Mouse (Mus musculus): ENCODE data around the gene Slc17a7.

The Slc17a7 gene

GRCm38 (mm10) chr7:45193406-45193805, 29.7 kb downstream of the Slc17a7 start:
- in situ Hi-C loops (cut with MboI; ENCODE audit: unreplicated experiment in 2 of 2) = no loop called here

DNA sequence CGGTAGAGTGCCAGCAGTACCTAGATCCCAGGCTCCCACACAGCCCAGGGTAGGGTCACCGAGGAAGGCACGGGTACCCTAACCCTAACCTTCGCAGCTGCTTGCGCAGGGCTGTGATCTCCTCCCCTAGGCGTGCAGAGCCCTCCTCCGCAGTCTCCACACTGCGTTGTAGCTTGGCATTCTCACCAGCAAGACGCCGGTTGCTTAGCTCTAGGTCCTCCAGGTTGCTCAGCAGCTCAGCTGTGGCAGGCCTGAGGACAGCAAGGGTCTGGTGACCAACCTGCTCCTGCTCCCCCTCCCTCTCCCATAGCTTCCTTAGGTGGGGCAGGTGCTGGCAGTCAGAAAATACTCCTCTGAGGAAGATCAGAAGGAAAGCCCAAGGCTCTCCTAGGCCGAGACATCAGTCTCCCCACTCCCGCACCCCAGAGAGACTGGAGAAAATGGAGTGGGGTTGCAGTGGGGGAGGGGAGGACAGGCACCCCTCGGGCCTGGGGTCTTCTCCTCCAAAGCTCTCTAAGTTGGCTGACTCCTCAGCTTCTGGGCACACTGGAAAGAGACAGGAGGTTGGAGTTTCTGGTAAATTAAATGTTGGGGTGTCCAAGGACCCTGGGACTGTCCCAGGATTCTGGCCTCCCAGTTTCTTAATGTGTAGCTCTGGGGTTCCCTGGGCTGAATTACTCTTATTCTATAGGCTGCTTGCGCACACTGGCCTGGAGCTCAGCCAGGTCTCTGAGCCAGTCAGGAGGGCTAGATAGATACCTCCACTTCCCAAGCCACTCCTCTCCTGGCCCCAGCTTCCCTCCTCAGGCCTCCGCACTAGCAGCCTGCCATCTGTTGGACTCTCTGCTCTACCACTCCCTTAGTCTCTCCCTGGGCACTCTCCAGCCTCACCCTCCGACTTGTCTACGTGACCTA, 30.4 kb downstream of the Slc17a7 start:
- in situ Hi-C loops (cut with MboI; ENCODE audit: unreplicated experiment in 2 of 2) = no loop called here

DNA sequence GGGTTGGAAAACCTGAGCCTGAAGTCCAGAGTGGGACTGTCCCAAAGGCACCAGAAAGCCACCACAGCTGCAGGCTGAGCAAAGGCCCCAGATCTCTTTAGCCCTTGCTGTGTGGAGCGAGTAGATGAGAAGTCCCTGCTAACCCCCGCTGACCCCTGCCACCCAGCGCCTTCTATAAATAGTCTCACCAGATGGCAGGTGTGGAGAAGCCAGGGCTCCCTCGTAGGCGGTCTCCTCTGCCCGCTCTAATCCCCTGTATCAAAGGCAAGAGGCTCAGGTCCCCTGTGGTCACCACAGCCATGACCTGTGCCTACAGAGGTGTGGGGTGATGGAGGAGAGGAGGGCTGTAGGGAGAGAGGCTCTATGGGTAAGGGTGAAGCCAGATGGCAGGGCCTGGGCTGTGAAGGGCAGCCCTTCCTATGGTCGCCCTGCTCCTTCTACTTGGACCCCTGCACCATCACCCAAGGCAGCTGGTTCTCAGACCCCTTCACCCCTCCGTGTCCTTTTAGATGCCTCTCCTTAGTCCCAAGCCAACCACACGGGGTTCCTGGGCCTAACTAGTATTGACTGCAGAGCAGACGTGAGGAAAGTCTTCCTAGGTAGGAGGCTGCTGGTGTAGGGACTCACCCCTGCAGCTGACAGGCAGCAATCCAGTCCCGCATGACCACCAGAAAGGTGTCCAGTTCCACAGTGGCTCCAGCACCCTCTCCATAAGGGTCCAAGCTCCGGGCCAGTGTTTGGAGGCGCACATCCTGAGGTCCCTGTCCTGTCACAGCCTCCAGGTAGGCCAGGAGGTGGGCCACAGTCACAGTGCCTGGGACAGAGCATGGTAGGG, 31.8 kb downstream of the Slc17a7 start:
- in situ Hi-C loops (cut with MboI; ENCODE audit: unreplicated experiment in 2 of 2) = loop anchor here in 1 of 2 experiments (5.0 kb wide), 1 partner anchor 38 kb away; no protein-coding TSS in a partner anchor

DNA sequence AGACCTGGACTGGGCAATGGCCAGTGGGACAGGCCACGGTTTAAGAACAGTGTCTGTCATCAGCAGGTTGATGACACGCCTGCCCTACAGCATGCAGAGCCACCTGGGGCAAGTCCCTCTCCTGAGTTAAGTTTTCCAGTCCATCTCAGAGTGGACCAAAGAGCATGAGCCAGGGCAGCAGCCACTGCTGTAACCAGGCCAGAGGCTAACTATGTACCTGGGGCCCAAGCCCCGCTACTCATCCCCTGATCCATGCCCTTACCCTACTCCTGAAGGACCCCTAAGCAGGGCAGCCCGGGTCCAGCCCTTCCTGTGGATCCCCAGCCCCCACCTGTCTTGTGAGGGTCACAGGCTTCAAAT, 32.4 kb downstream of the Slc17a7 start:
- in situ Hi-C loops (cut with MboI; ENCODE audit: unreplicated experiment in 2 of 2) = loop anchor here in 1 of 2 experiments (5.0 kb wide), 1 partner anchor 39 kb away; no protein-coding TSS in a partner anchor

GRCm38 (mm10) chr7:45196994-45197393, 33.2 kb downstream of the Slc17a7 start:
- in situ Hi-C loops (cut with MboI; ENCODE audit: unreplicated experiment in 2 of 2) = loop anchor here in 1 of 2 experiments (5.0 kb wide), 1 partner anchor 40 kb away; no protein-coding TSS in a partner anchor

- in situ Hi-C loops (cut with MboI; ENCODE audit: unreplicated experiment in 2 of 2) = loop anchor here in 1 of 2 experiments (5.0 kb wide), 1 partner anchor 41 kb away; no protein-coding TSS in a partner anchor
Measured at GRCm38 (mm10) chr7:45198435-45198834, 34.7 kb downstream of the Slc17a7 start.

GRCm38 (mm10) chr7:45198961-45199360, 35.2 kb downstream of the Slc17a7 start:
- in situ Hi-C loops (cut with MboI; ENCODE audit: unreplicated experiment in 2 of 2) = loop anchor here in 1 of 2 experiments (5.0 kb wide), 1 partner anchor 42 kb away; no protein-coding TSS in a partner anchor

GRCm38 (mm10) chr7:45202654-45203053, 38.9 kb downstream of the Slc17a7 start:
- in situ Hi-C loops (cut with MboI; ENCODE audit: unreplicated experiment in 2 of 2) = loop anchor here (5.0 kb wide), 3 partner anchors 35 to 120 kb away; partner anchors contain the start of gene Cd37 (in 1 of the 2)

DNA sequence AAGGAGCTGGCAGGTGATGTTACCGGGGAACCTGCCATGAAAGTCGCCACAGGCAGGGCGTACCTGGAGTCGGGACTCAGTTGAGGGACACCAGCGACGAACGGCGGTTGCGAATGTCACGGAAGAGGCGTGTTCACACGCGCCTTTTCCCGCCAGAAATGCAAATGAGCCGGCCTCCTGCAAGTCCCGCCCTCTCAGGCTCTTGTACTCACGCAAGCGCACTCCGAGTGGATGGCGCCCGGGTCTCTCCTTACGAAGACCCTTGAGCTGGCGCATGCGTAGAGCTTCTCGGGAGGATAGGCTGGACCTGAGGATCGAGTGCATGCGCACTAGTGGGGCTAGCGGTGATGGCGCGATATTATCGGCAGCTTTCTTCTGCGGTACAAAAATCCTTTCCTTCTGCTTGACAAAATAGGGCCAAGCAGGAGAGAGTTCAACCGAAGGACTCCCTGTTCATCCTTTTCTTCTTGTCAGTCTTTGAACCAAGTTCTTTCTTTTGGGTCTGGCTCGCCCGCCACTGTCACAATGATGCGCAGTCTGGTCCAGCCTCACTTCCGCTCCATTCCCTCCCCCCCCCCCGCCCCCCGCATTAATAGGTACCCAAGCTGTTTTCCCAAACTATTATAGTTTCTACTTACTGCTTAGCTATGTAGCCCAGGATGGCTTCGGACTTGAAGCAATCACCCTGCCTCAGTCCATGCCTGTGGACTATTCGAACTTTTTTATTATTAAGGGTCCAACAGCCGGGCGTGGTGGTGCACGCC, 40.8 kb downstream of the Slc17a7 start, which contains the start of gene Ccdc155:
TSS of gene Ccdc155 (minus strand) at position 513 of the 764 bp plus-strand sequence.
- in situ Hi-C loops (cut with MboI; ENCODE audit: unreplicated experiment in 2 of 2) = loop anchor here (5.0 kb wide), 4 partner anchors 33 to 122 kb away; partner anchors contain the start of gene Cd37 (in 1 of the 2)

GRCm38 (mm10) chr7:45208260-45208659, 44.5 kb downstream of the Slc17a7 start:
- in situ Hi-C loops (cut with MboI; ENCODE audit: unreplicated experiment in 2 of 2) = loop anchor here in 1 of 2 experiments (5.0 kb wide), 1 partner anchor 94 kb away; no protein-coding TSS in a partner anchor

DNA sequence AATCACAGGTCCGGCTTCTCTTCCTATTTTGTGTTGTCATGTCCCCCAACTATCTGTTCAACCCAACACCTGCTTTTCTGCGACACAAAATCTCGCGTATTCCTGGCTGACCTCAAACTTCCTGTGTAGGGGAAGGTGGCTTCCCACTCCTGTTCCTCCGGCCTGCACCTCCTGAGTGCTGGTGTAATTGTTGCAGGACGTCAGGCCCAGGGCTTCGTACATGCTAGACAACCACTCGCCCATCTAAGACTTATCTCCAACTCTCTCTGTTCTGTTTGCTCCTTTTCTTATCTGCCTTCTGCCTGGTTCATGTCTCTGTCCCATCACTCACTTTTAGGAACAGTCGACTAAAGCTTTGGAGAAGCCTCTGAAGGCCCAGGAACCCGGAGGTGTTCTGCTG, 47.3 kb downstream of the Slc17a7 start:
- in situ Hi-C loops (cut with MboI; ENCODE audit: unreplicated experiment in 2 of 2) = no loop called here

DNA sequence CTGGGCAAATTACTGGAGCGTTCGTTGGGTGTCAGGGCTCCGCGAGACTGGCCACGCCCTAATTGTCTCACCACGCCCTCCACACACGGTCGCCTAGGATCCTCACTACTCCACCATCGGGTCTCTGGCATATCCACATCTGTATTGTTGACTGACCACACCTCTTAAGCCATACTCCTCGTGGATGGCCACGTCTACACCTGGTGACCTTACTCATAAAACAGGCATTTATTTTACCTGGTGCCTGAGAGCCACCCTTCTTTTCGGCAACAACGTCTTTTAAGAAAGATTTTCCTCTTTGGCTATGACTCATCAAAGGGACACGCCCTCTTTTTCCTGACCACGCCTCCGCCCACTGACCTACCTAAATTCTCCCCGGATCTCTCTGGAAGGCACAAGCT, 48.1 kb downstream of the Slc17a7 start, which contains the start of gene Dkkl1:
TSS of gene Dkkl1 (minus strand) at position 297 of the 401 bp plus-strand sequence.
- in situ Hi-C loops (cut with MboI; ENCODE audit: unreplicated experiment in 2 of 2) = no loop called here

DNA sequence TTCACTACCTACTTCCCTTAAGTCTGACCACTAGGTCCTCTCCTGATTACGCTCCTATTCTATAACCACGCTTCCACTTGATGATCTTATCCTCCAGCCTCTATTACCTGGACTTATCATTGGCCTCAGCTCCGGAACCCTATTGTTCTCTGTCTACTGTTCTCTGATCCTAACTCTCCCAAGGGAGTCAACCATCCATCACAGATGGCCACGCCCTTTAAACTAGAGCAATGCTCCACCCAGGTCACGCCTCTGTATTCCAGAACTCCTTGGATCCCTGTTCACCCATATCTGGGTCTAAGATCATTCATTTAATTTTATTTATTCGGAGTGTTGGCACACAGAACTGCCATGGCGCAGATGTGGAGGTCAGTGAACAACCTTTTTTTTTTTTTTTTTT, 48.6 kb downstream of the Slc17a7 start:
- in situ Hi-C loops (cut with MboI; ENCODE audit: unreplicated experiment in 2 of 2) = no loop called here

DNA sequence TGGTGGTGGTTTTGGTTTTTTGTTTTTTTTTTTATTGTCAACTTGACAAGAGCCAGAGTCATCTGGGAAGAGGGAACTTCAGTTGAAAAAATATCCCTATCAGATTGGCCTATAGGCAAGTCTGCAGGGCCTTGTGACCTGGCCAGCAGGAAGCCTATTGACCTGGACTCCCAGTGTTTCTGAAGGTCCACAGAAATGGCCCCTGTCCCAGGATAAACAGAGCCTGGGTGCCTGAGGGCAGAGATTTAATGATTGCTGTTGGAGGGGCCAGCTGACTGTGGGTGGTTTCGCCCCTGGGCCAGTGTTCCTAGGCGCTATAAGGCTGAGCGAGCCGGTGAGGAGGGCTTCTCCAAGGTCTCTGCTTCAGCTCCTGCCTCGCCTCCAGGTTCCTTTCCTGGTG, 50.0 kb downstream of the Slc17a7 start:
- in situ Hi-C loops (cut with MboI; ENCODE audit: unreplicated experiment in 2 of 2) = no loop called here

DNA sequence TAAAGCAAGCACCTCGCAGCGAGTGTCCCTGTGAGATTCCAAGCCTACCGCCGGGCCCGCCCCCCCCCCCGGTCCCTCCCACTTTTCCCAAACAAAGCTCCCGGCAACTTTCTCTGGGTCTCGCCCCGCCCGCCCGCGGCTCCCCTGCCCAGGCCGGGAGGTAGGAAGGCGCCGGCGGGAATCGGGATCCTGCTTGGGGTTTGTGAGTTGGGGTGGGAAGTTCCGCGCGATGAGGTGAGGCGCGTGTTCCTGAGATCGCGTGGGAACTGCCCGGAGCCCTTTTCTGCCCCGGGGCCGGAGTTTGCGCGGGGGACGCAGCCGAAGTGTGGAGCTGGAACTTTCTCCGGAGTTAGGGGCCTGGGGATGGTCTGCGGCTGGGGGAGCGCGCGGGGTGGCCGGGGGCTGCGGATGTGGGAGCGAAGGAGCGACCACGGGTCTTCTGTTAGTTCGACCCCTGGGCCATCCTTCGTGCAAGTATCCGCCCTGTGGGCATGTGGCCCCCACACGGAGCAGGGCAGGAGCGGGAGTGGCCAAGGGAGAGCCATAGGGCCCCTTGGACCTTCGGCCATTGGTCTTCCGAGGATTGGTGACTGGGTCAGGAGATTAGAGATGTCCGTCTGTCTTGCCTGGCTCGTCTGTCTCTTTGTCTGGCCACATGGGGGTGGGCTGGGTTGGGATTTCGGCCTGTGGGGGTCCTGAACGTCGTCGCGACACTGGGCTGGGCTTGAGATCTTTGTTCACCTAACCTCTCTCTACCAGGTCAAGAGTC, 52.1 kb downstream of the Slc17a7 start, which contains the start of gene Tead2:
TSS of gene Tead2 (plus strand) at position 81 of the 769 bp plus-strand sequence.
- in situ Hi-C loops (cut with MboI; ENCODE audit: unreplicated experiment in 2 of 2) = no loop called here

DNA sequence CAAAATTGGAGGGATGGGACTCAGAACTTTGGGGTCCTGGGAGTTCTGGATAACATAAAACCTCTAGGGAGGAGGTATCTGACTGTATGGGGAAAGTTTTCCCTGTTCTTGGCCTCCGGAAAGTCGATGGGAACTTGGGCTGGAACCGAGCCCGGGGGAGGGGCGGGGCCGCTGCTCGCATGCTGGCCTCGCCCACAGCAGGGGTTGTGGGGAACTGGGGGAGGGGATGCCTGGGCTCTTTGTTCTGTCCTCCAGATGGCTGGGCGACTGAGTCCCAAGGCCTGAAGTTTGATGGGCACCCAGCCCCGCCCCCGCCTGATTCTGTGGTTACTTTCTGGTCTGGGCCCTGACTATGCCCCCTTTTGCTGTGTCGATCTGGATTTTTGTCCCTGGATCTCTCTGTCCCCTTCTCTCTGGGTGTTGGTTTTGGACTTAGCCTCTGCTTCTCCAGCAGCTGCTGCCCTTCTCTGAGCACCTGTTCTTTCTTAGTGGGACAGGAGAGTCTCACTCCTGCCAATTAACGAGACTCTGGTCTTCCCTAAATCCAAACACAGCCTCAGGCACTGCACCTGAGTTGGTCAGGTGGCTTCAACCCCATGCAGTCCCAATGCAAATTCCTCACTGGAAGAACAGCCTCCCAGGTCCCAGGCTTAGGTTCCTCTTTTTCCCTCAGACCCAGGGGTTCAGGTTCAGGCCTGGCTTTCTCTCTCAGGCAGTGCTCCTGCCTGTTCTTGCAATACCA, 52.9 kb downstream of the Slc17a7 start:
- in situ Hi-C loops (cut with MboI; ENCODE audit: unreplicated experiment in 2 of 2) = no loop called here

DNA sequence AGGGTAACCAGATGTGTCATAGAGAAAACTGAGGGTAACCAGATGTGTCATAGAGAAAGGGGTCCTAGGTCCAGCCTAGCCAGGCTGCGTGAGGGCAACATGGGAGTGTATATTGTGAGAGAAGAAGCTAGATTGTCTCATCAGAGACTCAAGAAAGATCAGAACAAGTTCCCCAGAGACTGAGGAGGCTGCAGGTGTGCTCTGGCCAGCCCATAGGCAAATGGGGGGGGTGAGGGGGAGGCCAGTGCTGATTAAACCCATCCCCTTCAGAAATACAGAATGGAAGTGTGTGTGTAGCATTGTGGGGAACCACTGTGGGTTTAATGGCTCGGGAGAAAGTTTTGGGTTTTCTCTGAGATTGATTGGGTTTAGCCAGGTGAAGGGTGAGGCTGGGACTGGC, 57.9 kb downstream of the Slc17a7 start:
- in situ Hi-C loops (cut with MboI; ENCODE audit: unreplicated experiment in 2 of 2) = no loop called here

DNA sequence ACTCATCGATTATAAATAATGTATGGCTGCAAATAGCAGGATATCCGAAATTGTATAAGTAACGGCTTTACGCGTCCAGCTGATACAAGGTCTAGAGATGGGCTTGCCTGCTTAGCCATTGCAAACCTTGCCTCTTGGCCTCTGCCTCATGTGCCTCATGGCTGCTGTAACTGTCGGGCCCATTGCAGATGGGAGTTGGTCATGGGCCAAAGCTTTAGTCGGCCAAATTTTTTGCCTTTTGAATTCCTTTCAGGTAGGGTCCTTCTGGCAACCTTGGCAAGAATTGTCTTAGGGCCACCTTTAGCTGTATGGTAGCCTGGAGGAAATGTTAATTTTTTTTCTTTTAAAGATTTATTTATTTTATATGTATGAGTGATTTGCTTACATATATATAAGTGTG, 61.1 kb downstream of the Slc17a7 start:
- in situ Hi-C loops (cut with MboI; ENCODE audit: unreplicated experiment in 2 of 2) = no loop called here
